Mouse (Mus musculus): ENCODE measurements around the gene C130032M10Rik. TPM values are rescaled to one million over a fixed set of nuclear protein-coding genes. Genes with fewer than 3 reads are reported as not detected.
"Not testable (repeated sequence)": the region's sequence is repeated elsewhere in the genome, so short reads cannot be mapped to it uniquely, and the experiment has no call there.

Gene C130032M10Rik
- total and polyA plus RNA-seq, 2 experiments from 2014 or later: 0.22 TPM; not detected in 1

GRCm38 (mm10) chr9:114518812-114519477, 3.4 kb downstream of the C130032M10Rik start:
- 64% methylated on average over 9 of the region's 9 CpGs for WGBS
- H3K9ac ChIP-seq (replicated peaks; ENCODE audit: low read depth, low read length): no peak overlapping the region
- peaks cover 1% of the 10 kb centered on the region for H3K9me3 ChIP-seq (replicated peaks; ENCODE audit: control insufficient read depth, low read length)
- no peak for ATAC-seq (ENCODE audit: insufficient read depth, low read depth)
- H3K36me3 ChIP-seq (replicated peaks; ENCODE audit: control insufficient read depth, insufficient read depth, low read length): no peaks in the 10 kb centered on the region
- no peak overlapping the region for H3K4me2 ChIP-seq (ENCODE audit: low read depth, low read length)
- DNase-seq (ENCODE audit: low spot score): no peak
- no peak overlapping the region for H3K27ac ChIP-seq (ENCODE audit: low read depth)
- no peaks in the 10 kb centered on the region for H3K27me3 ChIP-seq (ENCODE audit: control insufficient read depth, insufficient read depth, low read length)
- TF ChIP-seq CTCF (IDR thresholded peaks at IDR 0.05; ENCODE audit: low read depth) (peak; percentile 36), EP300 (IDR thresholded peaks at IDR 0.05; ENCODE audit: low read depth) (no peak)
- peaks cover 11% of the 10 kb centered on the region for H3K4me1 ChIP-seq (ENCODE audit: control insufficient read depth, insufficient read depth)
- H3K4me3 ChIP-seq (ENCODE audit: low read depth, low read length): no peak overlapping the region

GRCm38 (mm10) chr9:114520529-114520928, 5.0 kb downstream of the C130032M10Rik start:
- DNase-seq (ENCODE audit: low spot score); ATAC-seq (ENCODE audit: insufficient read depth, low read depth); H3K9ac ChIP-seq (replicated peaks; ENCODE audit: low read depth, low read length); H3K9me3 ChIP-seq (replicated peaks; ENCODE audit: control insufficient read depth, low read length); H3K27me3 ChIP-seq (ENCODE audit: control insufficient read depth, insufficient read depth, low read length); H3K27ac ChIP-seq (ENCODE audit: low read depth); H3K4me2 ChIP-seq (ENCODE audit: low read depth, low read length); H3K4me1 ChIP-seq (ENCODE audit: control insufficient read depth, insufficient read depth); H3K36me3 ChIP-seq (replicated peaks; ENCODE audit: control insufficient read depth, insufficient read depth, low read length); H3K4me3 ChIP-seq (ENCODE audit: low read depth, low read length): not testable (repeated sequence)
- WGBS: 57% methylated on average over 4 of the region's 4 CpGs

- 0 out of 2 replicates have a peak, but pooled peaks cover 5% of the 10 kb centered on the region for H3K4me1 ChIP-seq (ENCODE audit: control insufficient read depth, insufficient read depth)
- H3K27ac ChIP-seq (ENCODE audit: low read depth): no peak overlapping the region
- H3K4me2 ChIP-seq (ENCODE audit: low read depth, low read length): no peak overlapping the region
- H3K9me3 ChIP-seq (replicated peaks; ENCODE audit: control insufficient read depth, low read length): no peaks in the 10 kb centered on the region
- no peaks in the 10 kb centered on the region for H3K36me3 ChIP-seq (replicated peaks; ENCODE audit: control insufficient read depth, insufficient read depth, low read length)
- no peak for DNase-seq (ENCODE audit: low spot score)
- no peak for ATAC-seq (ENCODE audit: insufficient read depth, low read depth)
- H3K4me3 ChIP-seq (ENCODE audit: low read depth, low read length): no peak overlapping the region
- TF ChIP-seq CTCF (IDR thresholded peaks at IDR 0.05; ENCODE audit: low read depth) (0 out of 2 replicates have a peak, but pooled peaks have one; percentile 1), EP300 (IDR thresholded peaks at IDR 0.05; ENCODE audit: low read depth) (no peak)
- no peak overlapping the region for H3K9ac ChIP-seq (replicated peaks; ENCODE audit: low read depth, low read length)
- no peaks in the 10 kb centered on the region for H3K27me3 ChIP-seq (ENCODE audit: control insufficient read depth, insufficient read depth, low read length)
- 54% methylated on average over 5 of the region's 5 CpGs for WGBS
These were observed 6.5 kb downstream of the C130032M10Rik start for GRCm38 (mm10) chr9:114522041-114522440.

GRCm38 (mm10) chr9:114522501-114522900, 7.0 kb downstream of the C130032M10Rik start:
- Histone ChIP-seq H3K4me1 (ENCODE audit: control insufficient read depth, insufficient read depth) (0 out of 2 replicates have a peak, but pooled peaks cover 5% of the 10 kb centered on the region), H3K27ac (ENCODE audit: low read depth) (no peak overlapping the region), H3K4me2 (ENCODE audit: low read depth, low read length) (no peak overlapping the region), H3K36me3 (replicated peaks; ENCODE audit: control insufficient read depth, insufficient read depth, low read length) (no peaks in the 10 kb centered on the region), H3K9ac (replicated peaks; ENCODE audit: low read depth, low read length) (no peak overlapping the region), H3K9me3 (replicated peaks; ENCODE audit: control insufficient read depth, low read length) (no peaks in the 10 kb centered on the region), H3K4me3 (ENCODE audit: low read depth, low read length) (no peak overlapping the region), H3K27me3 (ENCODE audit: control insufficient read depth, insufficient read depth, low read length) (no peaks in the 10 kb centered on the region)
- TF ChIP-seq EP300 (IDR thresholded peaks at IDR 0.05; ENCODE audit: low read depth) (no peak), CTCF (IDR thresholded peaks at IDR 0.05; ENCODE audit: low read depth) (no peak)
- WGBS: 90% methylated on average over 9 of the region's 9 CpGs
- DNase-seq (ENCODE audit: low spot score) (no peak), ATAC-seq (ENCODE audit: insufficient read depth, low read depth) (no peak)

- Histone ChIP-seq H3K36me3 (replicated peaks; ENCODE audit: control insufficient read depth, insufficient read depth, low read length) (no peaks in the 10 kb centered on the region), H3K4me2 (ENCODE audit: low read depth, low read length) (no peak overlapping the region), H3K4me3 (ENCODE audit: low read depth, low read length) (no peak overlapping the region), H3K4me1 (ENCODE audit: control insufficient read depth, insufficient read depth) (0 out of 2 replicates have a peak, but pooled peaks cover 5% of the 10 kb centered on the region), H3K27me3 (ENCODE audit: control insufficient read depth, insufficient read depth, low read length) (no peaks in the 10 kb centered on the region), H3K27ac (ENCODE audit: low read depth) (no peak overlapping the region), H3K9me3 (replicated peaks; ENCODE audit: control insufficient read depth, low read length) (no peaks in the 10 kb centered on the region), H3K9ac (replicated peaks; ENCODE audit: low read depth, low read length) (no peak overlapping the region)
- DNase-seq (ENCODE audit: low spot score) (no peak), ATAC-seq (ENCODE audit: insufficient read depth, low read depth) (no peak)
- 90% methylated on average over 13 of the region's 15 CpGs for WGBS
- no peak for TF ChIP-seq EP300 (IDR thresholded peaks at IDR 0.05; ENCODE audit: low read depth)
- no peak for TF ChIP-seq CTCF (IDR thresholded peaks at IDR 0.05; ENCODE audit: low read depth)
These were observed 9.7 kb downstream of the C130032M10Rik start for GRCm38 (mm10) chr9:114525073-114525633.

Measured in heart, postnatal 0 days (tissue).